Mouse (Mus musculus) adrenal gland, postnatal 14 days (tissue): Measurements from ENCODE around the gene Arpc3. TPM values are rescaled to one million over a fixed set of nuclear protein-coding genes. Genes with fewer than 3 reads are reported as not detected.

ENCODE experiments used
- DNase-seq: peaks from one replicate; pipeline ENCODE4 v3.0.0; 2021; ENCODE audit warnings: mixed read lengths
- long read RNA-seq, 2 experiments: library from polyadenylated mRNA; stranded (forward); transcript quantifications; one replicate each; pipeline ENCODE4 v2.0.0; 2021
- total RNA-seq: library from RNA; stranded (reverse); gene quantifications from 2 replicates; pipeline ENCODE4 v1.2.3, GENCODE M21; 2021

The Arpc3 gene
- 240 and 253 TPM in 2 replicates for total RNA-seq
- long read RNA-seq, experiment 1, transcript Arpc3-202 (7 exons, 899 nt) = major isoform, 13 of 21 reads
- long read RNA-seq, experiment 1, partial matches to known transcripts = 7 of 21 reads
- long read RNA-seq, experiment 1, other reads (novel, unspliced or antisense) = 1 of 21 reads
- long read RNA-seq, experiment 2, transcript Arpc3-202 (7 exons, 899 nt) = major isoform, 12 of 14 reads
- long read RNA-seq, experiment 2, partial matches to known transcripts = 0 of 14 reads
- long read RNA-seq, experiment 2, other reads (novel, unspliced or antisense) = 2 of 14 reads

DNA sequence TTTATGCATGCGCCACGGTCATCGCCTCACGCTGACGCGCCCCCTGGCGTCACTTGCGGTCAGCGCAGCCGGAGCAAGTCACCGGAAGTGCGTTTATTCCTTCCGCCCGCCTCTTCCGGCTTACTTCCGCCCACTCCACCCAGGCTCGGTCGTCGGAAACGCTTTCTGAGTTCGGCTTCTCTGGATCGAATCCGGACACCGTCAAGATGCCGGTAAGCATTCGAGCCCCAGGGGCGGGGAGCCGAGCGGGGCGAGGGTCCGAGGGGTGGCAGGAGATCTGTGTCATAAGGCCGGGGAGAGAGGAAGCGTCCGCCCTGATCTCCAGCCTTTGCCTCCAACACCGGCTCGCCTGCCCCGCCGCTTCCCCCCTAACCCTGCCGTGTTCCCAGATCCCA, at the start of gene Arpc3:
Gene Arpc3, plus strand, starts transcription at position 93 of the 395 bp plus-strand sequence.
- DNase-seq = peak; percentile 94

DNA sequence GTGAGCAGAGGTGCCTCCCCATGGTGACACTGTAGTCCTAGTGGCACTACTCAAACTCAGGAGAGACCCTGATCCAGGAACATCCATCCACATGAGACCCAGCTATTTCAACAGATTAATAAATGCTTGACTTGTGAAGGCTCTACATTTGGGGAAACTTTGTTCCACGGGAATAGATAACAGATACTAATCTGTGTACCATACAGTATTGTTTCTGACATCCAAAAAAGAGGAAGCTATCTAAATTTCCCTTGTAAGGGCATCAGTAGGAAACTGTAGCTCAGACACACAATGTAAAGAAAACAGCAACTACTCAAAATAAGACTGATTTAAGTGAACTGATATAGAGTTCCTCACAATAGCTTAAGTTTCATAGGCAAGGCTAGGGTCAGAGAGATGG, 48.8 kb upstream of the Arpc3 start:
- no peak for DNase-seq

DNA sequence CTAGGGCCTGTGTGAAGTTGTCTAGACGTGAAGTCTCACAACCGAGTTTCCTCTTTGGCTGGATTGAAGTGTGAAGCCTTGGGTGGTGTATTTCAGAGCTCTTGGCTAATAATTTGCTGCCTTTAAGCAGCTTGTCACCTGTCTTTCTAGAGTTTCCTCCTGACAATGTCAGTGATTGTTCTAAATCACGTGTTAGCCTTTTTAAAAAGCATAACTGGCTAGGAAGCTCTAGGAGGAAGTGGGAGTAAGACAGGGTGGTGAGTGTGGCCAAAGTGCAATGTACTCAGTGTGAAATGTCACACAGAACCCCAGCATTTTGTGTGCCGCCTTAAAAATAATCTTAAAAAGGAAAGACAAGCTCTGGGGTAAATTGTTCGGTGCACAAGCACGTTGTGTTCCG, 47.9 kb upstream of the Arpc3 start:
- no peak for DNase-seq

DNA sequence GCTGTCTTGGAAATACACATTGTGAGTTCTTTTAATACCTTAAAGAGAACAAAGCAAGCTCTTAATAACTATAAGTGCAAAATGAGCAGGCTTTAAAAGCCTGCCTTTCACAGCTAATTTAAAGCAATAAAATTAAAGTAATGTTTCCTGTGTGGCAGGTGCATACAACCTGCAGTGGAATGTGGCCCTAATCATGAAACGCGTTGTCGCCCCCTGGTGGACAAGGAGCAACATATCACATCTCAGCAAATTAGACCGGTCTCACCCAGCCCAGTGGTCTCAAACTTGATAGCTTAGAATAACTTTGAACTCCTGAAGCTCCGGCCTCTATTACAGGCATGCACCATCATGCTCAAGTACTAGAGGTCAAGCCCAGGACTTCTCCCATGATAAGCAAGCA, 47.4 kb upstream of the Arpc3 start:
- peak; percentile 88 for DNase-seq

DNA sequence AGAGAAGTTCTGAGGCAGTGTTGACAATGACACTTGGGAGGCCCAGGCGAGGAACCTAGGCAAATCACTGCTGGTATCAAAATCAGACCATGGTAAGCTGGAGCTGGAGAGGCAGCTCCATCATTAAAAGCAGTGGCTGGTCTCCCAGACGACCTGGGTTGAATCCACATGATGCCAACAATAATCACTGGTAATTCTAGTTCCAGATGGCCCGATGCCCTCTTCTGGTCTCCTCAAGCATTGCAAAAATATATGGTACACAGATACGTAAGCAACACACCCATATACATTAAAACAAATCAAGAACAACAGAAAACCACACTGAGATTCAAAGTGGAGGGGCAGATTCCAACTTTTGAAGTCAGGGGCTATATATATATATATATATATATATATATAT, 45.9 kb upstream of the Arpc3 start:
- DNase-seq = no peak

DNA sequence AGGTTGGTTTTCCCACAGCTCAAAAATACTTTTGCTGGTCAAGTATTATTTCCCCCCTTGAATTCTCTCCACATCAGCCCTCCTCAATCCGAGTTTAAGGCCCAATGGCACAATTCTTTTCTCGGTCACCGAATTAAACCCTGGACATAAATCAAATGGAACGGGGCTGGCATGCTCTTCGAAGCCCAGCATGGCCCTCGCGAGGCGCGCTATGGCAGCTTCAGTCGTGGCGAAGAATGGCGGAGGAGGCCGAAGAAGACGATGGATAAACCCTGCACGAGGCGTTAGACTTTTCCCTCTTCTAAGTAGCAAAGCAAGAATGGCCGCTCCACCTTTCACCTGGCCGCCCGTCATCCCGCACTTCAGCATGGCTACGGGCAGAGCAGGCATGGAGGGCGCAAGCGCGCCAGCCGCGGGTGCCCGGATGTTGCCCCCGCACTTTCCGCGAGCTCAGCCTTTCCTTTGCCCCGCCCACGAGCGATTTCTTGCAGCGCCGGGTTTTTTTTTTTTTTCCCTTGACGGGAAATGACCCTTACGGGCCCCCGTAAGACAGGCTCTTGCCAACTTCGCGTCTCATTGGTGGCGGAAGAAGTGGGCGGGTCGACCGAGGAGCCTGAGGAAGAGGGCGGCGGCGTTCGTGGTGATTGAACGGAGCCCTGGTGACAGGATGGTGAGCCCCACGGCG, 37.7 kb upstream of the Arpc3 start, which contains the start of the genes Rad9b and Vps29:
Gene Rad9b, minus strand, starts transcription at position 427 of the 685 bp plus-strand sequence.
Gene Vps29, plus strand, starts transcription at position 563 of the 685 bp plus-strand sequence.
- peak; percentile 99 for DNase-seq

DNA sequence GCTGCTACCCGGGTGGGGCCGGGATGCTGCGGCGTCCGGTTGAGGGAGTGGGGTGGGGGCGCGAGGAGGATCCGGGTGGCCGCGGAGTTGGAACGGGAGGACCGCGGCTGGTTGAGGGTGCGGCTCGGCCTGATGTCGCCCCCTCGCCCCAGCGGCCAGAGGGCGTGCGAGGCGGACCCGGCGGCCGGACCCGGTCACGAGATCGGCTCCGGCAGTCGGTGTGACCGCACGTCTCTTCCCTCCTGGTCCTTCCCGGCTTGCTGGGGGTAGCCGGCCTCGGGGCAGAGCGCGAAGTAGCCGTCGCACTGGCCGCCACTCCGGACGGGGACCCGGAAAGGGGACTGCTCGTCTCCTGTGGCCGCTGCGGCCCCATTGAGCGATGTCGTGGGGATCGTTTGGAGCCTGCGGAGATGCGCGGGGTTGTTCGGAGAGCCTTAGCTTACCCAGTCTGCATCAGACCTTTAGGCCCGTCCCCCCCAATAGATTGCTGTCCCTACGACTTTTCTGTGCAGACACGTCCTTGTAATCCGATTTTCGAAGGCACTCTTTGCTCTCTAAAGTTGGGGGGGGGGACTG, 37.1 kb upstream of the Arpc3 start:
- DNase-seq = no peak

DNA sequence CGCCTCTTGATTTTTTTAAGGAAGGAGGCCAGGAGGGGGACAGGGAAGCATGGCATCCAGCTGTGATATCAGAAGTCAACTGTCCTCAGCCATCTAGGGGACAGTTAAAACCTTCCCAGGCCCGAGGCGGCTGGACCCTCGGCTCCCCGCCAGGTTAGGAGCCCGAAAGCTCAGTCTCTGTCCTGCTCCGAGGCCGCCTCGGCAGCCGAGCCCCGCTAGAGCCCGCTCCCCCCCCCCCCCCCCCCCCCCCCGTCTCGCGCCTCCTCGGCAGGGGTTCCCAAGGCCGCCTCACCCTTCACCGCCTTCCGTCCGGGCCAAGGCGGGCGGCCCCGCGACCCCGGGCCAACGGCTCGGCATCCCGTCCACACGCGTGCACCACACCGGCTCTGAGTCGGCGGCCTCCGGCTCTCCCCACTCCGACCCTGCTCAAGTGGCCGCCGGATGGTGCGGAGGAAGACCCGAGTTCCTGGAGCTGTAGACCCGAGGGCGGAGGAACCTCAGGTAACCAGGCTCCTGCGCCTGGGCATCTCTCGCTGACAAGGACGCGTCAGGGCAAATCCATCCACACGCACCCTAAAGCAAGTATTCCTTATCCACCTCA, 20.0 kb upstream of the Arpc3 start, which contains the start of gene Gpn3:
Gene Gpn3, plus strand, starts transcription at position 286 of the 601 bp plus-strand sequence.
- peak; percentile 61 for DNase-seq

DNA sequence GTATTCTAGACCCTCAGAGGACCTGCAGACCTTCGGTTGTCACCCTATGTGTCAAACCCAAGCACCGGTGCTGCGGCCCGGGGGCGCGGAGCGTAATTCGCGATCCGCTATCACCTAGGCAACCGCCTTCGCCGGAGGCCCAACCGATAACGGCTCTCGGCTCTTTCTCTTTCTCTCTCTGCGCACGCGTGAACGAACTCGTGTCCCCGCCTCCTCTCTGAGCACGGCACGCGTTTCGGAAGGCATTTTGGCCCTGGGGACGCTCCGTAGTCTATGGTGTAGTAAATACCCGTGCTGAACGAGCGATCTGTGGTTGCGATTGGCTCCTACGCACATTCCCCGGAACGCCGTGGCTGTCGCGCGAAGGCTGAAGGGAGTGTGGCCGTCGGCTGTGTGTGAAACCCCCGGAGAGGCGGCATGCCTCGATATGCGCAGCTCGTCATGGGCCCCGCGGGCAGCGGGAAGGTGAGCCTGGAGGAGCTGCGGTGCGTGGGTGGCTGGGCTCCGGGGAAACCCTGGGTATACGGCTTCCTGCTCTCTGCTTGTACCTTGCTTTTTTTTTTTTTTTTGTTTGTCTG, 19.4 kb upstream of the Arpc3 start, which contains the start of gene Fam216a:
Gene Fam216a, minus strand, starts transcription at position 173 of the 578 bp plus-strand sequence.
- DNase-seq = peak; percentile 99

DNA sequence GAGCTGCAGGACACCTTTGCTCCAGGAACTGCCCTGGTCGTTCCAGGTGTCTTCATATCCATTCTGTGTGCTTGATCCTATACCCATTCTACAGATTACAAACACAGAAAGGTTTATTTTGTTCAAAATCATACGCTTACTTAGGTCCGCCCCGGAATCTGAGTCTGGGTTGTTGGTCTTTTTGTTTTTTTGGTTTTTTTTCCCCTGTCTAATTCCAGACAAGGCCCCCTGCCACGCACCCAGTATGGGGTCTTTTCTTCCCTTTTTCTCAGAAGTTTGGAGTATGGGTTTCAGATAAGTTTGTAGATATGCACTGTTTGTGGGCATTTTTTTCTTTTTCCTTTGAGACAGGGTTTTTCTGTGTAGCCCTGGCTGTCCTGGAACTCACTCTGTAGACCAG, 18.8 kb upstream of the Arpc3 start:
- no peak for DNase-seq

DNA sequence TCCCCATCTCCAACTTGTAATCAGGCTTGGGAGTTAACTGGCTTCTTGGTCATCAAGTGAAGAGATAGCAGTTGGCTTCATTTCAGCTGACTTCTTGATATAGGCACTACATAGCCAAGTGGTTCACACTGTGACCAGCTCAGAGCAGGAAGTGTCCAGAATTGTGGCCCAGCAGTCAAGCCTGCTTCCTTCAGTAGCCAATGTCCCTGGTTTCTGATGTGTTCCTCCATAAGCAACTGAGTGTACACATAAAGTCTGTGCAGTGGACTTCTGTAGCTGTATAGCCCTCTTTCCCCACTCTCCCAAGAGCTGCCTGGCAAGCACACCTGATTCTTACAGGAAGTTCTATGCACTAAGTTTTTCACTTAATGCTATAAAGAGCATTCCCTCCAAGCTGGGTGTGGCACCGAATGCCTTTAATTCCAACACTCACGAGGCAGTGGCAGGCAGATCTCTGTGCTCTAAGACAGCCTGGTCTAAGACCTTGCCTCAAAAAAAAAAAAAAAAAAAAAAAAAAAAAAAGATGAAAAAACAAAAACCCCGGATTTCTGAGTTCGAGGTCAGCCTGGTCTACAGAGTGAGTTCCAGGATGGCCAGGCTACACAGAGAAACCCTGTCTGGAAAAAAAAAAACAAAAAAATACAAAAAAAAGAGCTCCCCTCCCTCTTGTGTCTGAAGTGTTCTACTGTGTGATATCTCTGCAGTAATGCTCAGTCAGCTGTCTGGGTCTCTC, 14.4 kb upstream of the Arpc3 start:
- DNase-seq = no peak

DNA sequence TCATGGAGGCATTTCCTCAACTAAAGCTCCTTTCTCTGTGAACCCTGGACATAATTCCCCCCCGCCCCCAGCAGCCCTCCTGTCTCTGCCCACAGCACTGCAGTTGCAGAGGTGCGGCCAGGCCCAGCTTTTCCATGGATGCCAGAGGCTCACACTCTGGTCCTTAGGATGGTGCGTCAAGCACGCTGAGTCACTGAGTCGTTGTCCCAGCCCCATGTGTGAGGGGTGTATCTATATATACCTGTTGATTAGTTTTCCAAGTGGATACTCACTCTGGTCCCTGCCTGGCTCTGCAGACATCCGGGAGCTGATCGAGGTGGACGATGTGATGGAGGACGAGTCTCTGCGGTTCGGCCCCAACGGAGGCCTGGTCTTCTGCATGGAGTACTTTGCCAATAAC, 13.5 kb upstream of the Arpc3 start:
- DNase-seq = no peak

DNA sequence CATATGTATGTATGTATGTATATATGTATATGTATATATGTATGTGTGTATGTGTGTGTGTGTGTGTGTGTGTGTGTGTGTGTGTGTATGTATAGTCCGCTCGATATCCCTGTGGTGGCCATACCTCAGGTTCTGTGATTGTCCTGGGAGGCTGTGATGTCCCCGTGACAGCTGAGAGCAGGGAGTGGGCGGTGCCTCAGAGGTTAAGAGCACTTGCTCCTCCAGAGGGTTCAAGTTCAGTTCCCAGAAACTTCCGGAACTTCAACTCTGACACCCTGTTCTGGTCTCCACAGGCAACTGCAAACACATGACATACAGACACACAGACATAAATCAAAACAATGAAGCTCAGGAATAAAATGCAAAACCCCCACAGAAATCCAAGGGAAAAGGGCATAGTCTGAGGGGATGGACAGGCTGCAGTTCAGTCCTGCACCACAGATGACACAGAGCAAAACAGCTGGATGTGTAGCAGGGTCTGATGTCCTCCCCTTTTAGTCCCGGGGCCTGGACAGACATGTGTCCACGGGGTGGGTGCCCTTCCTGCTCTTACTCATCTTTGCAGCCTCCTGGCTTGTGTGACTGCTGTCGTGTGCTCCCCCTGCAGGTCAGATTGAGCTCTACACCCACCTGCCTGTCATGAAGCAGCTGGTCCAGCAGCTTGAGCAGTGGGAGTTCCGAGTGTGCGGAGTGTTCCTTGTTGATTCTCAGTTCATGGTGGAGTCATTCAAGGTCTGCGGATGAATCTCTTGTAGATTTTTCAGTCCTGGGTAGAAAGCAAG, 12.1 kb upstream of the Arpc3 start:
- peak; percentile 85 for DNase-seq

DNA sequence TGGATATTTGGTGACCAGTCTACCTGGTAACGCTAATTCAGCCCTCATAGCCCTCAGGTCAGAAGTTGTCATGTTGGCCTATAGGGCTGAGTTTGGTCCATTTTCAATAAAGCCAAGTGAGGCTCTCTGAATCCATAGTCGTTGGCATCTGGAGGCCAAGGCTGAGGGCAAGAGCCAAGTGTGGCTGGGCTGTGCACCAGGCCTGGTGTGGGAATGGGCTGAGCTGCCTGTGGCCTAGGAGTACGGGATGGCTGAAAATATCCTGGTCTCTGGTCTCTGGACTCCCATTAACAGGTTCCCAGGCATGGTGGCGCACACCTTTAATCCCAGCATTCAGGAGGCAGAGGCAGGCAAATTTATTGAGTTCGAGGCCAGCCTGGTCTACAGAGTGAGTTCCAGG, 1.7 kb upstream of the Arpc3 start:
- no peak for DNase-seq

DNA sequence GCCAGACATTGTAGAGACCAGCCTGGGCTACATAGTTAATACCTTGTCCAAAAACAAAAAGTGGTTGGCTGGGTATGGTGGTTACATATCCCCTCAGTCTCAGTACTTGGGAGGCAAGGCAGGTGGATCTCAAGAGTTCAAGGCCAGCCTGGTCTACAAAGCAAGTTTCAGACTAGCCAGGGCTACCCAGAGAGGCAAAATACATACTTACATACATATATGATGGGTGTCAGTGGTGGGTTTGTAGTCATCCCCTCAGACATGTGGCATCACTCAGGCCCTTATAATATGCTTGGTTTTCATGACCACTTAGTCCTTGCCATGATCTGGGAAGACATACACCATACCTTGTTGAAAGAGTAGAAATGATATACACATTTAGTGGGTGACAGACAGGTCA, 1.0 kb upstream of the Arpc3 start:
- no peak for DNase-seq

DNA sequence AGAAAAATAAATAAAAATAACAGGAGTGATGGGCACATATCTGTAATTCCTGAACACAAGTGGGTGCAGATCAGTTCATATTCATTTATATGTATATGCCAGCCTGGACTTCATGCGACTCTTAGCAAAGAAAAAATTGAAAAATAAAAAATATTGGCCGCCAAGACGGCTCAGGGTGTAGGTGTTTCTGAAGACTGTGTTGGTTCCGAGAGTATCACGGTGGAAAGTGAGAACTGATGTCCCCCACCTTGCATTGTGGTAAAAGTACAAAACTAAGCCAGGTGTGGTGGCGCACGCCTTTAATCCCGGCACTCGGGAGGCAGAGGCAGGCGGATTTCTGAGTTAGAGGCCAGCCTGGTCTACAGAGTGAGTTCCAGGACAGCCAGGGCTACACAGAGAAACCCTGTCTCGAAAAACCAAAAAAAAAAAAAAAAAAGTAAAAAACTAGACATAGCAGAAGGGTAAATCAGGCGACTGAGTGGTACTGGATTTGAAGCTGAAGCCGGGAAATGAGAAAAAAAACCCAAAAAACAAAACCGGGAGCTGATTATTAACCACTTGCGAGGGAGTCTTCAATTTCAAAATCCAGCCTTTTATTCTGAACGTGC, 396 bp upstream of the Arpc3 start:
- DNase-seq = no peak

DNA sequence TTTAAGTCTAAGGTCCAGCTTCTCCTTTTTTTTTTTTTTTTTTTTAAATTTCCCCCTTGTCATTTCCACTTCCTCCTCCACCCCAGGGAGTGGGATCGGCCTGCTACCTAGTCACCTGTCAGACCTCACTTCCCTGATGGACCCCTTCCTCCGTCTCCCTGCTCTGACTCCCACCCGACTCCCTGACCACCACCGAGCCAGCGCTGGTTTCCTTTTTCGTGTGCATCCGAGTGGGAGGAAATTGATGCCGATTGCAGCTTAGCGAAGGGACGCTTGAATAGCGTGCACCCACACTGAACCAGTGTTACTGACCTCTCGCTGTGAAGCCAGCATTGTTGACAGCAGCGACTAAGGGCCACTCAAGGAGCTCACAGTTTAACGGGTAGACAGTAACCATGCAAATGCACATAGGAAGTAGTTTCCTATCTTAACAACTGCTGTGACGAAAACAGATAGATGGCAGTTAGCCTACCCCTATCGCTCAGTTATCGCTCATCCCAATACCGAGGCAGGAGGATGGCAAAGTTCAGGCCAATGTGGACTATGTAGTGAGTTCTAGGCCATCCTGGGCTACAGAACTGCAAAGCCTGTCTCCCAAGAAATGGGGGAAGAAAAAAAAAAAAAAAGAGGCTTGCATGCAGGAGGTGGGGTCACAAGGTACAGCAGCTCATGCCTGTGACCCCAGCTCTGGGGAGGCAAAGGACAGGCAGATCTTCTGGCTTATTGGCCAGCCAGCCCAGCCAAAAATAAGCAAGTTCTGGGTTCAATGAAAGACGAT, 738 bp downstream of the Arpc3 start:
- peak; percentile 45 for DNase-seq

DNA sequence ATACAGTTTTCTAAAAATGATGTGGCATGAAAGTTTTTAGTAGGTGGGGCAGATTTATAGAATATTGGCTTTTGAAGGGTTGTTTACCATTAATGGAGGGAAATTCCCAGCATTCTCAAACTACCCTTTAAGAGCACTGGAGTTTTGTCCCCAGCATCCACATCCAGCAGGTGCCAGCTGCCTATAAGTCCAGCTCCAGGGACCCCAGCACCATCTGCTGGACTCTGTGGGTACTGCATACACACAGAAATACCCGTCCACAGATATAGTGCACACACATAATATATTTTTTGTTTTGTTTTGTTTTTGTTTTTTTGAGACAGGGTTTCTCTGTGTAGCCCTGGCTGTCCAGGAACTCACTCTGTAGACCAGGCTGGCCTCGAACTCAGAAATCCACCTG, 2.2 kb downstream of the Arpc3 start:
- DNase-seq = peak; percentile 87

DNA sequence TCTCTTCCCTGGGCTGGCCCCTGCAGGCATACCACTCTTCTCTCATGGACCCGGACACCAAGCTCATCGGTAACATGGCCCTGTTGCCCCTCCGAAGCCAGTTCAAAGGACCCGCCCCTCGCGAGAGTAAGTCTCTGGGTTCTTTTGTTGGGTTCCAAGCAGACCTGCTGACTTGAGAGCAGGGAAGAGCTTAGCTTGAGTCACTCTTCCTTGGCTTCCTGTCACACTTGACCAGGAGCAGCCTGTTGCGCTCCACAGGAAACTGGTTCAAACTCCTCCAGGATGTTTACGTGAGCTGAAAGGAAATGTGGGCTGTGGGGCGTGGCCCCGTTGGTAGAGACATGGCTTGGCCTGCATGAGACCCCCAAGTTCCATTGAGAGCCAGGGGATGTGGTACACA, 5.1 kb downstream of the Arpc3 start:
- DNase-seq = peak; percentile 57

DNA sequence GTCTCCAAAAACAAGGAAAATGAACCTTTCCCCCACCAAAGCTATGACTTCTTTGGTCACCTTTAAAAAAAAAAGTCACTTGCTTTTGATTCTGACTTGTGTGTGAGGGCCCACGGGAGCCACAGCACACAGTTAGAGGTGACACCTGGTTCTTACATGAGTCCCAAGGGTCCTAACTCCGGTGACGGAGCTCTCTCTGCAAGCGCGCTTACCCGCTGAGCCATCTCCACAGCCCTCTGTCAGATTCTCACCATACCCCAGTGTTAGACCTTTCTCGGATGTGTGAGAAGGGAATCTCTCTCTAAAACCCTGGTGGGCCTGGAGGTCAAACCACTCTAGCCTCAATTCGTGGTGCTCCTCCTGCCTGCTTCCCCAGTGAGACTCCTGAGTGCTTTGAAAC, 5.8 kb downstream of the Arpc3 start:
- DNase-seq = no peak
